Mouse (Mus musculus): ENCODE data around the gene Pcgf2.

GRCm38 (mm10) chr11:97711200-97711900, 11.1 kb upstream of the Pcgf2 start:
- no peak for TF ChIP-seq CTCF (IDR thresholded peaks at IDR 0.05; ENCODE audit: low read depth, low read length)
- TF ChIP-seq POLR2A (IDR thresholded peaks at IDR 0.05; ENCODE audit: extremely low read depth, insufficient read depth, low read length) = no peak

Data from liver, adult 2 months (tissue).